ENCODE assay signal across 8 mouse cellular contexts in genomic region chr1:169485408-169485885, GRCm38 (mm10). TPM values are rescaled to one million over a fixed set of nuclear protein-coding genes. Genes with fewer than 3 reads are reported as not detected.
DNase-seq lines count a peak whose midpoint lies in the region; TF ChIP-seq lines count a peak whose summit lies in the region.

No protein-coding gene starts in this region.

- peak; percentile 12 for DNase-seq in cerebellum, adult 11 months
- DNase-seq in cerebellum, adult 8-10 months = no peak
- DNase-seq in R1 (ENCODE audit: low read depth, low spot score) = peak; percentile 16
- peak; percentile 41 to 45 for DNase-seq in frontal cortex, adult 2 months (ENCODE audit: extremely low spot score in 1 of 2, low spot score in 1 of 2)
- DNase-seq in left cerebral cortex, postnatal 4 days = peak; percentile 74
- no peak for DNase-seq in gastrocnemius, adult 2 months
- no peak for DNase-seq in embryo, embryonic 10 days (ENCODE audit: low spot score)
- DNase-seq in adrenal gland, adult (ENCODE audit: inconsistent age in 2 of 2, low spot score in 1 of 2) = no peak

- intact Hi-C loops in left cerebral cortex, postnatal 4 days (cut with DNase I) = no loop called here
- intact Hi-C loops in gastrocnemius, adult 2 months (cut with DNase I) = no loop called here

- no peak for TF ChIP-seq CTCF in gastrocnemius, adult 2 months (IDR thresholded peaks at IDR 0.05)

- H3K27ac ChIP-seq in gastrocnemius, adult 2 months = no peak overlapping the region

- no peak overlapping the region for H3K4me3 ChIP-seq in gastrocnemius, adult 2 months

RNA-seq across cellular contexts. Expression of gene Nuf2, which starts 45.8 kb away (rescaled TPM):
- polyA plus RNA-seq in frontal cortex, adult 2 months (2012; rRNA removed) = 2.2 TPM in 2 replicates
- 1 to 10 TPM; 9.0 to 9.2 TPM for total RNA-seq in left cerebral cortex, postnatal 4 days (2021)
- total RNA-seq in gastrocnemius, adult 2 months (2021) = not detected

Comparison
In these comparisons a context has a peak if more than half of its experiments do, and no peak if none do; other contexts are left out.
1. DNase-seq: peak in cerebellum, adult 11 months (single experiment), R1 (single experiment), frontal cortex, adult 2 months (2 of 2) and left cerebral cortex, postnatal 4 days (single experiment); none in cerebellum, adult 8-10 months (single experiment), gastrocnemius, adult 2 months (single experiment), embryo, embryonic 10 days (single experiment) and adrenal gland, adult (0 of 2).
2. RNA of gene Nuf2, which starts 45.8 kb away (total RNA-seq): 9.0 to 9.2 TPM in left cerebral cortex, postnatal 4 days; not detected in gastrocnemius, adult 2 months; every median in the first group is over 4 times any median in the second.